Mouse (Mus musculus) heart, embryonic 16.5 days (tissue): ENCODE data around the gene Slc17a3. TPM values are rescaled to one million over a fixed set of nuclear protein-coding genes. Genes with fewer than 3 reads are reported as not detected.

ENCODE experiments used
- ATAC-seq: fragments of 200-750 bp; cut with Nextera tagmentation; replicated peaks from 2 replicates; pipeline ENCODE4 v1.8.0; 2017; ENCODE audit warnings: moderate number of reproducible peaks; ENCODE audit not compliant: insufficient read depth, low FRiP score; ENCODE audit errors: extremely low read depth
- H3K27ac ChIP-seq: fragments of 300-500 bp; sonication (generic); 2 replicates; pipeline ENCODE4 v1.5.1; 2014; ENCODE audit warnings: mild to moderate bottlenecking, low read length, control low read depth, moderate library complexity
- H3K27me3 ChIP-seq: fragments of 300-500 bp; sonication (generic); 2 replicates; pipeline ENCODE4 v1.6.1; 2014; ENCODE audit warnings: low read length, mixed read lengths; ENCODE audit not compliant: control insufficient read depth, insufficient read depth
- H3K36me3 ChIP-seq: fragments of 300-500 bp; sonication (generic); 2 replicates; pipeline ENCODE4 v1.6.1; 2014; ENCODE audit not compliant: control insufficient read depth, insufficient read depth
- H3K4me1 ChIP-seq: fragments of 300-500 bp; sonication (generic); 2 replicates; pipeline ENCODE4 v1.6.1; 2014; ENCODE audit warnings: low read length, mixed read lengths; ENCODE audit not compliant: control insufficient read depth, insufficient read depth
- H3K4me2 ChIP-seq: fragments of 300-500 bp; sonication (generic); 2 replicates; pipeline ENCODE4 v1.6.1; 2014; ENCODE audit warnings: low read depth, mild to moderate bottlenecking, control low read depth, low read length
- H3K4me3 ChIP-seq: fragments of 300-500 bp; sonication (generic); 2 replicates; pipeline ENCODE4 v1.5.1; 2014; ENCODE audit warnings: mild to moderate bottlenecking, control low read depth, low read length
- H3K9ac ChIP-seq: fragments of 300-500 bp; sonication (generic); 2 replicates; pipeline ENCODE4 v1.6.1; 2014; ENCODE audit warnings: low read length, control low read depth
- H3K9me3 ChIP-seq: fragments of 300-500 bp; sonication (generic); replicated peaks from 2 replicates; pipeline ENCODE4 v1.6.1; 2016; ENCODE audit warnings: low read length; ENCODE audit not compliant: control insufficient read depth
- WGBS: fragments of 180-500 bp; shearing (Covaris S2); extraction: QIAGEN DNeasy Blood & Tissue Kit; methylation state at CpG from one replicate; pipeline ENCODE4 v1.1.7; 2014; 5-methylcytosine and 5-hydroxymethylcytosine counted together
- polyA plus RNA-seq: library from polyadenylated mRNA; unstranded; fragments of >200 nt; fragmentation: Nextera tagmentation; extraction: Ambion mirVana; gene quantifications from 2 replicates; pipeline ENCODE4 v1.2.1, GENCODE M21; 2015

Gene Slc17a3
- polyA plus RNA-seq, 1 experiment from 2014 or later: not detected

DNA sequence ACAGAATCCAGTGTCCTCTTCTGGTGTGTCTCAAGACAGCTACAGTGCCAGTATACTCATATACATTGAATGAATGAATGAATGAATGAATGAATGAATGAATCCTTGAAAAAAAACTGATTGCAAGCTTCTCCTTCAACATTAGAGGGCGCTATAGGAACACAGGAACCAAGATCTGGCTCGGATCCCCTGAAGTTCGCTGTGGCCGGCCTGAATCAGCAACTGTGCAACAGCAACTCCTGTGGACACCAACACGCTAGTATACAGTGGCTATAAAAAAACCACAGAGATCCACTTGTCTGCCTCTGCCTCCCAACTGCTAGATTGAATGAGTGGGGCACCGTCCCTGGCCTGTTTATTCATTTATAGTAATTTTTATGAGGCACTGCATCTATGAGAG, 6.2 kb upstream of the Slc17a3 start:
- H3K9ac ChIP-seq: no peak overlapping the region
- H3K27me3 ChIP-seq: no peaks in the 10 kb centered on the region
- no peak for ATAC-seq
- no peak overlapping the region for H3K4me2 ChIP-seq
- no peak overlapping the region for H3K27ac ChIP-seq
- H3K9me3 ChIP-seq: 0 out of 2 replicates have a peak, but pooled peaks cover 2% of the 10 kb centered on the region
- H3K4me1 ChIP-seq: no peaks in the 10 kb centered on the region
- WGBS: 13% methylated on average over 6 of the region's 6 CpGs
- no peaks in the 10 kb centered on the region for H3K36me3 ChIP-seq
- no peak overlapping the region for H3K4me3 ChIP-seq

GRCm38 (mm10) chr13:23834836-23835235, 4.4 kb upstream of the Slc17a3 start:
- 86% methylated on average over 5 of the region's 5 CpGs for WGBS
- H3K4me2 ChIP-seq: no peak overlapping the region

DNA sequence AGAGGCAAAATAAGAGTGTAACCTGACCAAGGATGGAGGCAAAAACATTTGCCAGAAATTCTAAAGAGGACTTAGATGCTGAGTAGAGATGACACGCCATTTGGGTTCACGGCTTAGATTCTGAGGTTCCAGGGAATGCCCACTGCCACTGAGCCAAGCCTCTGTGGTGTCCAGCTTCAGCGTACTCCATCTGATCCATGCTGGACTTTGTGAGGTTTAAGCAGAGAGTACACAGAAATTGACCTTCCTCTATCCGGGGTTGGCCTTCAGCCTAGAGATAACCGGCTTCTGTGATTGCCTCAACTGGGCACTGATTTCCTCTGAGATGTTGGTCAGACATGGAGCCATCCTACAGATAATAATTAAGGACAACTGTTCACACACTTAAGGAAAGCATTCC, 2.6 kb upstream of the Slc17a3 start:
- Histone ChIP-seq H3K9me3 (0 out of 2 replicates have a peak, but pooled peaks cover 2% of the 10 kb centered on the region), H3K4me3 (no peak overlapping the region), H3K4me1 (no peaks in the 10 kb centered on the region), H3K4me2 (no peak overlapping the region), H3K27ac (no peak overlapping the region), H3K9ac (no peak overlapping the region), H3K27me3 (no peaks in the 10 kb centered on the region), H3K36me3 (no peaks in the 10 kb centered on the region)
- 83% methylated on average over 5 of the region's 5 CpGs for WGBS
- no peak for ATAC-seq

More at GRCm38 (mm10) chr13:23834836-23835235, 4.4 kb upstream of the Slc17a3 start:
- Histone ChIP-seq H3K27me3 (no peaks in the 10 kb centered on the region), H3K9me3 (0 out of 2 replicates have a peak, but pooled peaks cover 2% of the 10 kb centered on the region), H3K9ac (no peak overlapping the region), H3K4me3 (no peak overlapping the region), H3K27ac (no peak overlapping the region), H3K4me1 (no peaks in the 10 kb centered on the region), H3K36me3 (no peaks in the 10 kb centered on the region)
- ATAC-seq: no peak

- 71% methylated on average over 4 of the region's 4 CpGs for WGBS
These were observed 6.6 kb downstream of the Slc17a3 start for GRCm38 (mm10) chr13:23845851-23846250.

GRCm38 (mm10) chr13:23849299-23849698, 10.1 kb downstream of the Slc17a3 start:
- Histone ChIP-seq H3K9ac (no peak overlapping the region), H3K4me1 (no peaks in the 10 kb centered on the region), H3K27ac (no peak overlapping the region), H3K9me3 (no peaks in the 10 kb centered on the region), H3K4me3 (no peak overlapping the region), H3K4me2 (no peak overlapping the region), H3K36me3 (no peaks in the 10 kb centered on the region), H3K27me3 (no peaks in the 10 kb centered on the region)
- ATAC-seq: no peak
- 81% methylated on average over 2 of the region's 2 CpGs for WGBS

More at GRCm38 (mm10) chr13:23845851-23846250, 6.6 kb downstream of the Slc17a3 start:
- Histone ChIP-seq H3K27me3 (no peaks in the 10 kb centered on the region), H3K4me3 (no peak overlapping the region), H3K27ac (no peak overlapping the region), H3K9ac (no peak overlapping the region), H3K9me3 (no peaks in the 10 kb centered on the region), H3K4me2 (no peak overlapping the region), H3K36me3 (no peaks in the 10 kb centered on the region), H3K4me1 (no peaks in the 10 kb centered on the region)
- no peak for ATAC-seq

- no peak overlapping the region for H3K9ac ChIP-seq
- H3K4me2 ChIP-seq: no peak overlapping the region
- no peaks in the 10 kb centered on the region for H3K4me1 ChIP-seq
- H3K27me3 ChIP-seq: no peaks in the 10 kb centered on the region
- no peak for ATAC-seq
- no peaks in the 10 kb centered on the region for H3K36me3 ChIP-seq
- H3K4me3 ChIP-seq: no peak overlapping the region
- H3K27ac ChIP-seq: no peak overlapping the region
- no peaks in the 10 kb centered on the region for H3K9me3 ChIP-seq
- WGBS: 61% methylated on average over 3 of the region's 3 CpGs
These were observed 17.2 kb downstream of the Slc17a3 start for GRCm38 (mm10) chr13:23856401-23856800.

DNA sequence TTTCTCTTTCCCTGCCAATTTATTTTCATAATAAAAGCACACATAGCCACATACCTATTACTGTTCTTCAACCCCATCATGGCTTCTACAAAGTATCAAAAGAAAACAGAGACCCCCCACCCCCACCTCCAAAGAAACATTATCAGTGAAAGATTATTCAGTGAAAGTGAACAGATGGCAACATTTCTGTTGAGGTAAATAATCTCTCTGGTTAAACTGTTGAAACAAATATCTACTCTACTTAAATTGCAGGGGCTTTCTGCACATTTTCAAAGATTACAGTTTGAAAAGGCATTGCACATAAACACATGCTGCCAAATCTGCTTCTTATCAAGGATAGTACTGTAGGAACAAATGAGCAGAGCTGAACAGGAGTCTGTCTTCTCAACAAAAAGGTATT, 22.6 kb downstream of the Slc17a3 start:
- no peak overlapping the region for H3K9ac ChIP-seq
- H3K27ac ChIP-seq: no peak overlapping the region
- no peak for ATAC-seq
- H3K27me3 ChIP-seq: no peaks in the 10 kb centered on the region
- H3K4me2 ChIP-seq: no peak overlapping the region
- H3K9me3 ChIP-seq: no peaks in the 10 kb centered on the region
- no peaks in the 10 kb centered on the region for H3K4me1 ChIP-seq
- no peak overlapping the region for H3K4me3 ChIP-seq
- no peaks in the 10 kb centered on the region for H3K36me3 ChIP-seq

GRCm38 (mm10) chr13:23864711-23865110, 25.5 kb downstream of the Slc17a3 start:
- Histone ChIP-seq H3K27me3 (no peaks in the 10 kb centered on the region), H3K9me3 (no peaks in the 10 kb centered on the region), H3K4me3 (no peak overlapping the region), H3K4me1 (no peaks in the 10 kb centered on the region; the same call in 1 of the 2 replicates), H3K4me2 (no peak overlapping the region), H3K9ac (no peak overlapping the region), H3K36me3 (no peaks in the 10 kb centered on the region), H3K27ac (no peak overlapping the region)
- WGBS: 51% methylated on average over 9 of the region's 9 CpGs
- ATAC-seq: no peak

- Histone ChIP-seq H3K4me1 (no peaks in the 10 kb centered on the region; the same call in 1 of the 2 replicates), H3K27ac (peak overlapping the region; percentile 20; the same call in 1 of the 2 replicates), H3K4me2 (no peak overlapping the region), H3K27me3 (no peaks in the 10 kb centered on the region), H3K4me3 (no peak overlapping the region), H3K9ac (no peak overlapping the region), H3K9me3 (no peaks in the 10 kb centered on the region), H3K36me3 (no peaks in the 10 kb centered on the region)
- ATAC-seq: 0 out of 2 replicates have a peak, but pooled peaks have one; percentile 49
- 64% methylated on average over 9 of the region's 9 CpGs for WGBS
These were observed 27.0 kb downstream of the Slc17a3 start for GRCm38 (mm10) chr13:23866086-23866710.
